Mouse (Mus musculus): Measurements from ENCODE around the gene Pklr.

GRCm38 (mm10) chr3:89175544-89175943 is 39.6 kb downstream of the Pklr start:
- TF ChIP-seq CTCF (IDR thresholded peaks at IDR 0.05; ENCODE audit: low read depth) = no peak
- TF ChIP-seq EP300 (optimal IDR thresholded peaks at IDR 0.05) = no peak

All from stomach, postnatal 0 days (tissue).